Mouse (Mus musculus): ENCODE data around the gene Wnt16.

DNA sequence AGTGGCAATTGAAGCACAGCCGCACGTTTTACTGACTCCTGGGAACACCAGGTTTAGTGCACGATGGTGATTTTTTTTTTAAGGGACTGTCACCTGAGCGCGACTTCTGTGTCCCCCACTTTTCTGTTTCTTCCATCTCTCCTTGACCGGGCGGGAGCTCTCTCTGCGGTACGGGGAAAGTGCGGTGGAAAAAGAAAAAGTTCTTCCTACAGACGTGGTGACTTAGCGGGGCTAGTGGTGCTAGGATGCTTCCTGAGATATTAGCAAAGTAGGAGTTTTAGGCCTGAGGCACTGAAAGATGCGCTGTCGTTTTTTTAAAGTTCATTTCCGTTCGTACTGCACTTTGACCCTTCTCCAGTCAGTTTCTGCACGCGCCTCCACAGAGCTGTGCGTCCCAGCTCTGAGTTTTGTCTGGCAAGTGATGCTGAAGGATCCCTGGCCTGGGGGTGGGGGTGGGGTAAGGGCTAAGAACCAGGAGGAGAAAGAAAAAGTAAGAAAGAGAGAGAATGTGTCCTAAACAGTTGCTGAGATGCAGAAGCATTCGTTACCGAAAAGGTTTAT, 1.5 kb downstream of the Wnt16 start:
- no peak for TF ChIP-seq CTCF (conservative IDR thresholded peaks at IDR 0.05 in 1 of 2, IDR thresholded peaks at IDR 0.05 in 1 of 2; ENCODE audit: low read depth in 2 of 2, low read length in 2 of 2)
- no peak for TF ChIP-seq USF1 (IDR thresholded peaks at IDR 0.05; ENCODE audit: low read depth, low read length)
- no peak for TF ChIP-seq KAT2A (IDR thresholded peaks at IDR 0.05; ENCODE audit: insufficient replicate concordance, low read length)
- no peak for TF ChIP-seq MAFK (IDR thresholded peaks at IDR 0.05; ENCODE audit: insufficient replicate concordance, low read length)
- TF ChIP-seq POLR2AphosphoS2 (IDR thresholded peaks at IDR 0.05; ENCODE audit: low read depth, low read length) = no peak
- no peak for TF ChIP-seq USF2 (conservative IDR thresholded peaks at IDR 0.05; ENCODE audit: low read depth, low read length)
- TF ChIP-seq POLR2A (IDR thresholded peaks at IDR 0.05; ENCODE audit: low read depth, low read length) = no peak
- TF ChIP-seq ZKSCAN1 (IDR thresholded peaks at IDR 0.05; ENCODE audit: borderline replicate concordance, low read depth, low read length) = no peak
- no peak; the same call in 1 of the 2 replicates for TF ChIP-seq ETS1 (conservative IDR thresholded peaks at IDR 0.05; ENCODE audit: low read depth, low read length)
- no peak for TF ChIP-seq PAX5 (IDR thresholded peaks at IDR 0.05; ENCODE audit: low read length)
- no peak for TF ChIP-seq EP300 (IDR thresholded peaks at IDR 0.05; ENCODE audit: low read length)
- peak; percentile 18; the same call in 1 of the 2 replicates for TF ChIP-seq HCFC1 (IDR thresholded peaks at IDR 0.05; ENCODE audit: low read depth, low read length)
- no peak for TF ChIP-seq JUND (conservative IDR thresholded peaks at IDR 0.05; ENCODE audit: low read depth, low read length)
